Mouse (Mus musculus) liver, embryonic 14.5 days (tissue): ENCODE data around the gene Unc93b1.

Experiments used
- CTCF ChIP-seq: IDR thresholded peaks from 2 replicates; pipeline ENCODE4 v1.5.1; 2016; ENCODE audit warnings: antibody characterized with exemption, low read depth, control low read depth
- EP300 ChIP-seq: IDR thresholded peaks from 2 replicates; pipeline ENCODE4 v1.6.1; 2016; ENCODE audit warnings: antibody characterized with exemption, low read depth

- TF ChIP-seq CTCF = no peak
- TF ChIP-seq EP300 = no peak
These were observed 6.2 kb upstream of the Unc93b1 start for GRCm38 (mm10) chr19:3928779-3929178.
